Mouse (Mus musculus) CH12.LX (cell line): ENCODE data around the gene Unc5cl. TPM values are rescaled to one million over a fixed set of nuclear protein-coding genes. Genes with fewer than 3 reads are reported as not detected.

ENCODE experiments used
- DNase-seq: peaks from one replicate; pipeline ENCODE4 v3.0.0-alpha.2; 2013; ENCODE audit errors: extremely low read depth
- H3K27ac ChIP-seq: 2 replicates; pipeline ENCODE4 v1.5.1; 2012; ENCODE audit warnings: low read depth, mild to moderate bottlenecking, control low read depth, moderate library complexity; ENCODE audit not compliant: insufficient read depth
- H3K27me3 ChIP-seq: replicated peaks from 2 replicates; pipeline ENCODE3; 2012; ENCODE audit warnings: inconsistent platforms
- H3K36me3 ChIP-seq, 2 experiments: replicated peaks in 1 of 2; 2 replicates each; pipeline versions ENCODE3 to v1.6.1; 2012; ENCODE audit warnings: inconsistent platforms in 1 of 2, low read length in 1 of 2, mild to moderate bottlenecking in 1 of 2, mixed read lengths in 1 of 2, moderate library complexity in 1 of 2; ENCODE audit not compliant: control insufficient read depth in 1 of 2, insufficient read depth in 1 of 2
- H3K4me1 ChIP-seq, 2 experiments: 2 replicates each; pipeline ENCODE4 v1.6.1; 2012; ENCODE audit warnings: inconsistent platforms in 1 of 2, moderate library complexity in 1 of 2; ENCODE audit not compliant: insufficient read depth in 2 of 2, control insufficient read depth in 1 of 2
- H3K4me2 ChIP-seq: 2 replicates; pipeline ENCODE4 v1.6.1; 2012; ENCODE audit warnings: low read depth, mild to moderate bottlenecking, control low read depth; ENCODE audit not compliant: poor library complexity, insufficient read depth, severe bottlenecking
- H3K4me3 ChIP-seq, 3 experiments: fragments of 150-350 bp in 1 of 3; sonication (generic) in 1 of 3; replicated peaks in 1 of 3; 2 replicates each; pipeline versions ENCODE3 to v1.5.1; 2011 to 2012; ENCODE audit warnings: low read depth in 2 of 3, low read length in 2 of 3, mild to moderate bottlenecking in 2 of 3, moderate library complexity in 2 of 3, control low read depth in 1 of 3, improper control_type of control experiment in 1 of 3, inconsistent platforms in 1 of 3, mixed read lengths in 1 of 3; ENCODE audit not compliant: poor library complexity in 1 of 3
- H3K79me2 ChIP-seq: replicated peaks from 2 replicates; pipeline ENCODE4 v1.6.1; 2012; ENCODE audit warnings: mild to moderate bottlenecking, moderate library complexity; ENCODE audit not compliant: control insufficient read depth, poor library complexity, insufficient read depth, severe bottlenecking; ENCODE audit errors: extremely low read depth
- H3K9ac ChIP-seq: 2 replicates; pipeline ENCODE4 v1.6.1; 2012; ENCODE audit warnings: low read depth, mild to moderate bottlenecking, control low read depth, moderate library complexity; ENCODE audit not compliant: insufficient read depth
- H3K9me3 ChIP-seq: replicated peaks from 2 replicates; pipeline ENCODE3; 2012; ENCODE audit warnings: low read length, inconsistent platforms, mixed read lengths
- CHD1 ChIP-seq: IDR thresholded peaks from 2 replicates; pipeline ENCODE4 v1.6.1; 2012; ENCODE audit warnings: low read depth, low read length, improper control_type of control experiment, inconsistent platforms
- CHD2 ChIP-seq: IDR thresholded peaks from 2 replicates; pipeline ENCODE4 v1.6.1; 2011; ENCODE audit warnings: low read length, improper control_type of control experiment
- CTCF ChIP-seq, 2 experiments: IDR thresholded peaks in 1 of 2; conservative IDR thresholded peaks in 1 of 2; 2 replicates each; pipeline ENCODE4 v1.5.1; 2011 to 2012; ENCODE audit warnings: low read depth in 2 of 2, low read length in 2 of 2, improper control_type of control experiment in 1 of 2, inconsistent platforms in 1 of 2, mild to moderate bottlenecking in 1 of 2, moderate library complexity in 1 of 2
- E2F4 ChIP-seq: IDR thresholded peaks from 2 replicates; pipeline ENCODE4 v1.6.1; 2011; ENCODE audit warnings: low read depth, low read length, improper control_type of control experiment; ENCODE audit not compliant: insufficient replicate concordance
- ELF1 ChIP-seq: IDR thresholded peaks from 2 replicates; pipeline ENCODE4 v1.6.1; 2014; ENCODE audit warnings: low read depth, mild to moderate bottlenecking, inconsistent platforms, low read length, improper control_type of control experiment
- EP300 ChIP-seq: IDR thresholded peaks from 2 replicates; pipeline ENCODE4 v1.6.1; 2011; ENCODE audit warnings: low read length, improper control_type of control experiment
- ETS1 ChIP-seq: conservative IDR thresholded peaks from 2 replicates; pipeline ENCODE4 v1.6.1; 2012; ENCODE audit warnings: low read depth, mild to moderate bottlenecking, inconsistent platforms, low read length, improper control_type of control experiment, moderate library complexity
- GABPA ChIP-seq: IDR thresholded peaks from 2 replicates; pipeline ENCODE4 v1.6.1; 2012; ENCODE audit warnings: low read depth, low read length, improper control_type of control experiment, inconsistent platforms; ENCODE audit not compliant: insufficient replicate concordance
- HCFC1 ChIP-seq: IDR thresholded peaks from 2 replicates; pipeline ENCODE4 v1.6.1; 2012; ENCODE audit warnings: low read depth, mild to moderate bottlenecking, inconsistent platforms, low read length, improper control_type of control experiment
- IRF4 ChIP-seq: IDR thresholded peaks from 2 replicates; pipeline ENCODE4 v1.6.1; 2014; ENCODE audit warnings: low read depth, mild to moderate bottlenecking, inconsistent platforms, low read length, improper control_type of control experiment
- KAT2A ChIP-seq: IDR thresholded peaks from 2 replicates; pipeline ENCODE4 v1.6.1; 2012; ENCODE audit warnings: low read length, improper control_type of control experiment, inconsistent platforms; ENCODE audit not compliant: insufficient replicate concordance
- MAX ChIP-seq: IDR thresholded peaks from 2 replicates; pipeline ENCODE4 v1.6.1; 2011; ENCODE audit warnings: low read length, improper control_type of control experiment
- MAZ ChIP-seq: IDR thresholded peaks from 2 replicates; pipeline ENCODE4 v1.6.1; 2012; ENCODE audit warnings: low read depth, mild to moderate bottlenecking, inconsistent platforms, low read length, improper control_type of control experiment, moderate library complexity
- MEF2A ChIP-seq: IDR thresholded peaks from 2 replicates; pipeline ENCODE4 v1.6.1; 2014; ENCODE audit warnings: low read depth, mild to moderate bottlenecking, inconsistent platforms, low read length, improper control_type of control experiment, borderline replicate concordance
- MXI1 ChIP-seq: IDR thresholded peaks from 2 replicates; pipeline ENCODE4 v1.6.1; 2011; ENCODE audit warnings: mild to moderate bottlenecking, low read depth, low read length, improper control_type of control experiment
- MYC ChIP-seq: IDR thresholded peaks from 2 replicates; pipeline ENCODE4 v1.6.1; 2011; ENCODE audit warnings: low read depth, mild to moderate bottlenecking, improper control_type of control experiment, low read length
- NELFE ChIP-seq: IDR thresholded peaks from 2 replicates; pipeline ENCODE4 v1.6.1; 2011; ENCODE audit warnings: low read depth, low read length, improper control_type of control experiment
- NRF1 ChIP-seq: IDR thresholded peaks from 2 replicates; pipeline ENCODE4 v1.6.1; 2014; ENCODE audit warnings: low read depth, mild to moderate bottlenecking, inconsistent platforms, low read length, improper control_type of control experiment, moderate library complexity
- POLR2A ChIP-seq: IDR thresholded peaks from 2 replicates; pipeline ENCODE4 v1.6.1; 2011; ENCODE audit warnings: low read depth, mild to moderate bottlenecking, improper control_type of control experiment, low read length
- POLR2AphosphoS2 ChIP-seq: IDR thresholded peaks from 2 replicates; pipeline ENCODE4 v1.6.1; 2011; ENCODE audit warnings: low read depth, low read length, improper control_type of control experiment
- RAD21 ChIP-seq: IDR thresholded peaks from 2 replicates; pipeline ENCODE4 v1.6.1; 2011; ENCODE audit warnings: low read depth, mild to moderate bottlenecking, low read length, improper control_type of control experiment, moderate library complexity
- RCOR1 ChIP-seq: conservative IDR thresholded peaks from 2 replicates; pipeline ENCODE4 v1.6.1; 2012; ENCODE audit warnings: low read depth, mild to moderate bottlenecking, inconsistent platforms, low read length, improper control_type of control experiment
- SIN3A ChIP-seq: IDR thresholded peaks from 2 replicates; pipeline ENCODE4 v1.6.1; 2012; ENCODE audit warnings: low read length, improper control_type of control experiment, inconsistent platforms
- SMC3 ChIP-seq: IDR thresholded peaks from 2 replicates; pipeline ENCODE4 v1.6.1; 2011; ENCODE audit warnings: low read depth, low read length, improper control_type of control experiment
- TBP ChIP-seq: conservative IDR thresholded peaks from 2 replicates; pipeline ENCODE4 v1.6.1; 2011; ENCODE audit warnings: low read depth, low read length, improper control_type of control experiment
- TCF12 ChIP-seq: IDR thresholded peaks from 2 replicates; pipeline ENCODE4 v1.6.1; 2014; ENCODE audit warnings: low read depth, mild to moderate bottlenecking, inconsistent platforms, low read length, improper control_type of control experiment
- UBTF ChIP-seq: IDR thresholded peaks from 2 replicates; pipeline ENCODE4 v1.6.1; 2012; ENCODE audit warnings: low read depth, mild to moderate bottlenecking, inconsistent platforms, low read length, improper control_type of control experiment, moderate library complexity
- USF1 ChIP-seq: IDR thresholded peaks from 2 replicates; pipeline ENCODE4 v1.6.1; 2014; ENCODE audit warnings: low read depth, mild to moderate bottlenecking, inconsistent platforms, low read length, improper control_type of control experiment
- USF2 ChIP-seq: conservative IDR thresholded peaks from 2 replicates; pipeline ENCODE4 v1.6.1; 2011; ENCODE audit warnings: low read depth, low read length, improper control_type of control experiment
- ZKSCAN1 ChIP-seq: IDR thresholded peaks from 2 replicates; pipeline ENCODE4 v1.6.1; 2012; ENCODE audit warnings: low read depth, inconsistent platforms, low read length, improper control_type of control experiment, borderline replicate concordance
- dilution Hi-C: fragments of 300-500 bp; cut with MboI; formaldehyde crosslinking; loops from 2 replicates; pipeline ENCODE4 v1.14.3; 2020; ENCODE audit warnings: low sequenced_read_pairs; ENCODE audit not compliant: extremely low pct_unique_long_range_greater_than_20kb, extremely low pct_ligation_motif_present
- in situ Hi-C: fragments of 300-500 bp; cut with MboI; formaldehyde crosslinking; loops from 3 replicates; pipeline ENCODE4 v1.14.3; 2019; ENCODE audit warnings: low sequenced_read_pairs, low pct_ligation_motif_present, low pct_unique_long_range_greater_than_20kb, mixed read lengths
- polyA plus RNA-seq: library from polyadenylated mRNA; unstranded; fragments of >175 nt; gene quantifications from 2 replicates; pipeline ENCODE4 v1.2.1, GENCODE M21; 2012; ENCODE audit warnings: low read depth; ENCODE audit not compliant: insufficient read length
- total RNA-seq, 2 experiments: library from RNA; depleted of rRNA; stranded (reverse); fragments of 300-350 nt in 1 of 2; fragments of >200 nt in 1 of 2; gene quantifications; 2 replicates each; pipeline ENCODE4 v1.2.3; 2012 to 2014

The Unc5cl gene
- total and polyA plus RNA-seq, 3 experiments: 0.09 to 0.21 TPM; not detected in 1

- TF ChIP-seq MXI1 (peak; percentile 91), NELFE (peak; percentile 75)
- TF ChIP-seq, all 38 proteins: peak for 21
Observed at GRCm38 (mm10) chr17:48408526-48409291, 46.0 kb upstream of the Unc5cl start (continued).

- Histone ChIP-seq H3K9ac (peak within 1 kb of the TSS; percentile 97), H3K4me1 (peaks cover 10 to 49% of the 10 kb centered on the region in 2 experiments), H3K27ac (peak within 1 kb of the TSS; percentile 97), H3K9me3 (no peaks in the 10 kb centered on the region), H3K27me3 (no peaks in the 10 kb centered on the region), H3K36me3 (peaks cover 13 to 52% of the 10 kb centered on the region in 2 experiments), H3K79me2 (peaks cover 50% of the 10 kb centered on the region), H3K4me2 (peak within 1 kb of the TSS; percentile 96), H3K4me3 (peak within 1 kb of the TSS; percentile 86 to 97 (median 93))
- in situ Hi-C loops (no loop called here), dilution Hi-C loops (no loop called here)
- DNase-seq: peak; percentile 100
- TF ChIP-seq SIN3A: peak; percentile 84; the same call in 1 of the 2 replicates
- no peak; the same call in 1 of the 2 replicates for TF ChIP-seq MAZ
- TF ChIP-seq CTCF (conservative IDR thresholded peaks at IDR 0.05 in 1 of 2, IDR thresholded peaks at IDR 0.05 in 1 of 2; ENCODE audit: low read depth in 2 of 2, low read length in 2 of 2): no peak
- TF ChIP-seq MXI1: peak; percentile 55; the same call in 1 of the 2 replicates
- no peak for TF ChIP-seq CHD1
- peak; percentile 93 for TF ChIP-seq NRF1
- TF ChIP-seq USF2: no peak
- peak; percentile 64 for TF ChIP-seq TBP
- peak; percentile 97 for TF ChIP-seq ELF1
- TF ChIP-seq HCFC1: peak; percentile 90
- peak; percentile 12 for TF ChIP-seq POLR2AphosphoS2
- TF ChIP-seq NELFE: peak; percentile 83
- peak; percentile 75; the same call in 1 of the 2 replicates for TF ChIP-seq KAT2A
- no peak for TF ChIP-seq USF1
- TF ChIP-seq E2F4: peak; percentile 94
- no peak for TF ChIP-seq RCOR1
- TF ChIP-seq IRF4: peak; percentile 72
- TF ChIP-seq SMC3: no peak
- TF ChIP-seq GABPA: no peak
- TF ChIP-seq MAX: 0 out of 2 replicates have a peak, but pooled peaks have one; percentile 33
- TF ChIP-seq ZKSCAN1: no peak
- peak; percentile 83; the same call in 1 of the 2 replicates for TF ChIP-seq MYC
- no peak for TF ChIP-seq RAD21
- peak; percentile 73 for TF ChIP-seq POLR2A
- TF ChIP-seq TCF12: peak; percentile 36
- peak; percentile 91; the same call in 1 of the 2 replicates for TF ChIP-seq UBTF
- TF ChIP-seq EP300: no peak
- TF ChIP-seq CHD2: no peak; the same call in 1 of the 2 replicates
- no peak; the same call in 1 of the 2 replicates for TF ChIP-seq ETS1
- peak; percentile 81; the same call in 1 of the 2 replicates for TF ChIP-seq MEF2A
Observed at GRCm38 (mm10) chr17:48409380-48410298, 45.1 kb upstream of the Unc5cl start, which contains the start of the genes Nfya and Oard1. Gene Nfya, minus strand, starts transcription at chr17:48409906. Gene Oard1, plus strand, starts transcription at chr17:48410014.
